Mouse (Mus musculus): Measurements from ENCODE around the gene Rnf2.

GRCm38 (mm10) chr1:151450851-151451250, 49.9 kb downstream of the Rnf2 start:
- no peak for TF ChIP-seq POLR2A (IDR thresholded peaks at IDR 0.05; ENCODE audit: extremely low read depth, insufficient read depth, low read length)
- TF ChIP-seq CTCF (IDR thresholded peaks at IDR 0.05; ENCODE audit: low read depth, low read length), result no peak

Measured in liver, adult 2 months (tissue).